Mouse (Mus musculus) thymus, postnatal 10 days (tissue): ENCODE measurements around the gene Atp1b3.
"Not testable (repeated sequence)": the region's sequence is repeated elsewhere in the genome, so short reads cannot be mapped to it uniquely, and the experiment has no call there.

Experiments used
- DNase-seq, 2 experiments: peaks; one replicate each; pipeline ENCODE4 v3.0.0; 2021; ENCODE audit warnings: low spot score in 2 of 2

The Atp1b3 gene

GRCm38 (mm10) chr9:96365271-96365872, 1.1 kb upstream of the Atp1b3 start:
- DNase-seq: no peak

- DNase-seq: peak; percentile 39 to 43
Observed at GRCm38 (mm10) chr9:96363581-96364140, 581 bp downstream of the Atp1b3 start.

GRCm38 (mm10) chr9:96360056-96360455, 4.2 kb downstream of the Atp1b3 start:
- DNase-seq: no peak

- DNase-seq: no peak
Observed at GRCm38 (mm10) chr9:96353799-96354198, 10.4 kb downstream of the Atp1b3 start.

- DNase-seq: no peak
Observed at GRCm38 (mm10) chr9:96353121-96353769, 11.0 kb downstream of the Atp1b3 start.

- DNase-seq: not testable (repeated sequence)
Observed at GRCm38 (mm10) chr9:96351771-96352170, 12.5 kb downstream of the Atp1b3 start.

- DNase-seq: peak in 1 of 2 experiments; percentile 17
Observed at GRCm38 (mm10) chr9:96350476-96350875, 13.8 kb downstream of the Atp1b3 start.

- DNase-seq: peak; percentile 22 to 63
Observed at GRCm38 (mm10) chr9:96350010-96350409, 14.2 kb downstream of the Atp1b3 start.

GRCm38 (mm10) chr9:96348885-96349284, 15.4 kb downstream of the Atp1b3 start:
- no peak for DNase-seq

- DNase-seq: no peak
Observed at GRCm38 (mm10) chr9:96345750-96346149, 18.5 kb downstream of the Atp1b3 start.

GRCm38 (mm10) chr9:96331146-96331545, 33.1 kb downstream of the Atp1b3 start:
- DNase-seq: no peak

GRCm38 (mm10) chr9:96328226-96328625, 36.0 kb downstream of the Atp1b3 start:
- no peak for DNase-seq

GRCm38 (mm10) chr9:96326496-96326923, 37.7 kb downstream of the Atp1b3 start:
- no peak for DNase-seq

- no peak for DNase-seq
Observed at GRCm38 (mm10) chr9:96324502-96324901, 39.7 kb downstream of the Atp1b3 start.

- no peak for DNase-seq
Observed at GRCm38 (mm10) chr9:96322411-96323152, 41.7 kb downstream of the Atp1b3 start.

GRCm38 (mm10) chr9:96320551-96320980, 43.7 kb downstream of the Atp1b3 start:
- no peak for DNase-seq

- DNase-seq: no peak
Observed at GRCm38 (mm10) chr9:96319333-96319732, 44.9 kb downstream of the Atp1b3 start.

- DNase-seq: no peak
Observed at GRCm38 (mm10) chr9:96312074-96312473, 52.2 kb downstream of the Atp1b3 start.

- no peak for DNase-seq
Observed at GRCm38 (mm10) chr9:96308816-96309215, 55.4 kb downstream of the Atp1b3 start.

GRCm38 (mm10) chr9:96299324-96300008, 64.8 kb downstream of the Atp1b3 start:
- DNase-seq: no peak

- no peak for DNase-seq
Observed at GRCm38 (mm10) chr9:96292144-96292543, 72.1 kb downstream of the Atp1b3 start.

GRCm38 (mm10) chr9:96284916-96285315, 79.3 kb downstream of the Atp1b3 start:
- DNase-seq: no peak
